Mouse (Mus musculus) kidney, adult 18-20 months (tissue): ENCODE measurements around the gene Nme7.

Experiments
- DNase-seq: peaks from one replicate; pipeline ENCODE4 v3.0.0; 2021

Gene Nme7

GRCm38 (mm10) chr1:164440708-164441407 is 136.9 kb downstream of the Nme7 start:
- no peak for DNase-seq

- DNase-seq, result no peak
Measured at GRCm38 (mm10) chr1:164441408-164441974, 137.6 kb downstream of the Nme7 start.

GRCm38 (mm10) chr1:164445620-164446162 is 141.8 kb downstream of the Nme7 start:
- peak; percentile 46 for DNase-seq

GRCm38 (mm10) chr1:164446535-164446934 is 142.6 kb downstream of the Nme7 start:
- no peak for DNase-seq

GRCm38 (mm10) chr1:164447521-164447920 is 143.6 kb downstream of the Nme7 start:
- DNase-seq, result no peak

- DNase-seq, result peak; percentile 75
Measured at GRCm38 (mm10) chr1:164449626-164450025, 145.7 kb downstream of the Nme7 start.

GRCm38 (mm10) chr1:164450231-164450630 is 146.3 kb downstream of the Nme7 start:
- no peak for DNase-seq

- DNase-seq, result no peak
Measured at GRCm38 (mm10) chr1:164450644-164451043, 146.7 kb downstream of the Nme7 start.

GRCm38 (mm10) chr1:164451346-164451745 is 147.4 kb downstream of the Nme7 start:
- no peak for DNase-seq

- no peak for DNase-seq
Measured at GRCm38 (mm10) chr1:164452580-164452979, 148.7 kb downstream of the Nme7 start.

- DNase-seq, result no peak
Measured at GRCm38 (mm10) chr1:164453146-164453545, 149.2 kb downstream of the Nme7 start.

- no peak for DNase-seq
Measured at GRCm38 (mm10) chr1:164453739-164454138, 149.8 kb downstream of the Nme7 start.

GRCm38 (mm10) chr1:164454747-164455400 is 151.0 kb downstream of the Nme7 start:
- peak; percentile 74 for DNase-seq

GRCm38 (mm10) chr1:164455614-164456013 is 151.7 kb downstream of the Nme7 start:
- peak; percentile 58 for DNase-seq

- no peak for DNase-seq
Measured at GRCm38 (mm10) chr1:164456065-164456464, 152.1 kb downstream of the Nme7 start.

- DNase-seq, result no peak
Measured at GRCm38 (mm10) chr1:164456731-164457130, 152.8 kb downstream of the Nme7 start.

GRCm38 (mm10) chr1:164457531-164458244 is 153.8 kb downstream of the Nme7 start:
- DNase-seq, result no peak

- peak; percentile 92 for DNase-seq
Measured at GRCm38 (mm10) chr1:164458245-164458613, 154.3 kb downstream of the Nme7 start, which contains the start of gene Atp1b1. Gene Atp1b1, minus strand, starts transcription at chr1:164458355.

GRCm38 (mm10) chr1:164458621-164459051 is 154.7 kb downstream of the Nme7 start:
- DNase-seq, result peak; percentile 91

GRCm38 (mm10) chr1:164459127-164459905 is 155.4 kb downstream of the Nme7 start:
- DNase-seq, result no peak

GRCm38 (mm10) chr1:164460921-164461697 is 157.2 kb downstream of the Nme7 start:
- DNase-seq, result peak; percentile 84
